Mouse (Mus musculus) brain, adult 10 weeks (tissue): ENCODE results near the gene Gm3187. TPM values are rescaled to one million over a fixed set of nuclear protein-coding genes. Genes with fewer than 3 reads are reported as not detected.

Source experiments
- polyA plus RNA-seq: library from polyadenylated mRNA; stranded (reverse); fragments of 350-450 nt; fragmentation: Illumina TruSeq; extraction: RNeasy Lipid Tissue Mini Kit (QIAGEN cat#74804); gene quantifications from one replicate; pipeline ENCODE4 v1.2.3, GENCODE M21; 2015; ENCODE audit warnings: low read depth, low replicate concordance

Gm3187 gene
- polyA plus RNA-seq: not detected

DNA sequence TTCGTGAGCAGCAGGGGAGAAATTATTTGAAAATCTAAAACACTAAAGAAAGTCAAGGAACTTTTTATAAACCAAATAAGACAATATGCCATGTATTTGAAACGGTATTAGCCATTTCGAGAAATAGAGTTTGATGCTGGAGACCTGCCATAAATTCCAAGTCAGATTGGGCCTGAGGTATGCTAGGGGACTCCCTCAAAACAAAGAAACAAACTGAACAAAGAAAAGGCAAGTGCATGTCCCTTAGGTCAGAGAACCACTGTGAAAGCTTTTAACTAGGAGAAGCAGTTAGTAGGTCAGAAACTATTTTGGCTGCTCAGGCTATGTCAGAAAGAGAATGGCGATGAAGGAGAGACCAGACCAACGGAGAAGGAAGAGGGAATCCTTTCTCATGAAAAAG is at the start of gene Gm3187:
Gm3187 (plus strand) TSS at position 301 of the 400 bp plus-strand sequence.

DNA sequence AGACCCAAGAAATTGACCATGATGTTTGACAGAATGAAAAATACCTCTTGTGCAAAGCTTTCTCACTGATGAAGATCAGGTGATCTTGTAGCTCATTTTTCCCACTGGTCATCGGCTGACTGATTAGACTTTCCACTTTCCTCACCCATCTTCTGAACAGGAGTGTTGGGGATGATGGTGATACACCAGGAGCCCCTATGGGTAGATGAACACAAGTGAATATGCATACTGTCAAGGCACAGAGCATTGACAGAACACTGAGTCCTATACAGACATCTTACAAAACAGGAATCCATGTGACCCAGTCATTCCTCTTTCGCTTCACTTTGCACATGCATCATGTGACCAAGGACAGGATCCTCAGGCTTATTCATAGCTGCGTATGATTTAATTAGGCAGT is 28.6 kb upstream of the Gm3187 start, which contains the start of gene Gm3194:
Gm3194 (minus strand) TSS at position 101 of the 400 bp plus-strand sequence.

DNA sequence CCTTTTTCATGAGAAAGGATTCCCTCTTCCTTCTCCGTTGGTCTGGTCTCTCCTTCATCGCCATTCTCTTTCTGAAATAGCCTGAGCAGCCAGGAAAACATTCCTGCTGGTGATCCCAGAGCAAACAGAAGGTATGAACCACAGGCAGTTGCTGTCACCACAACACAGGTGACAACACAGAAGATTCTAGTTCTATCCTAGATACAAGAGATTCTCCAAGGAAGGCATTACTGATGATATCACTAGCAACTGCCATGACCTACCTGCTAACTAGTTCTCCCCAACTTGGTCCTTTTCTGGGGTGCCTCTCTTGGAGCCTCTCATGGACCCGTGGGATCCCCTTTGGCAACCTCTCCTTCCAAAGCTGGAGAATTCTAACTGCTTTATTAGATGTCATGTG is 6.3 kb upstream of the Gm3187 start, which contains the start of gene Gm8246:
Gm8246 (minus strand) TSS at position 101 of the 400 bp plus-strand sequence.

DNA sequence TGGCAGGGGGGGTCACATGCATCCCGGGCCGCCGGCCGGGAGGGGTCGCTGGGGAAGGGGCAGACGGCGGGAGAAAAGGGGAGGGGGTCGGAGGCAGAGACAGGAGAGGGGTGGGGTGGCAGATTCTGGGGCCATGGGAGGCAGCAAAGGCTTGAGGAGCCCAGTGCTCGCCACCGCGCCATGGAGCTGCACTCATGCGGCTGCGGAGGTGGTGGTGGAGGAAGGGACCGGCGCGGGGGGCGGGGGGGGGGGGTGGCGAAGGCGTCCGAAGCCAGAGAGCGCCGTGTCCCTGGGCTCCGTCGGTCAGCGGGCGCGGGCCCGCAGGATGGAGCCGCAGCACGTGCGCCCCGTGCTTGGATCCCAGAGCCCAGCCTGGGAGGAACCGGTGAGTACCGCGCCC is 17.4 kb downstream of the Gm3187 start, which contains the start of gene Gm3488:
Gm3488 (plus strand) TSS at position 301 of the 400 bp plus-strand sequence.

DNA sequence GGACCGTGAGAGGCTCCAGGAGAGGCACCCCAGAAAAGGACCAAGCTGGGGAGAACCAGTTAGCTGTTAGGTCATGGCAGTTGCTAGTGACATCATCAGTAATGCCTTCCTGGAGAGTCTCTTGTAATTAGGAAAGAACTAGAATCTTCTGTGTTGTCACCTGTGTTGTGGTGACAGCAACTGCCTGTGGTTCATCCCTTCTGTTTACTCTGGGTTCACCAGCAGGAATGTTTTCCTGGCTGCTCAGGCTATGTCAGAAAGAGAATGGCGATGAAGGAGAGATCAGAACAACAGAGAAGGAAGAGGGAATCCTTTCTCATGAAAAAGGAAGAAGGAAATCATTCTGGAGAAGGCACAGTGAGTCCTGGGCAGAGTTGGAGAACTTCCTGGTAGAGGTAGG is 54.2 kb downstream of the Gm3187 start, which contains the start of gene Gm3532:
Gm3532 (plus strand) TSS at position 301 of the 400 bp plus-strand sequence.

Other genes starting within 250 kb of the Gm3187 start
- not detected for gene Gm3526, start 223.6 kb upstream of the Gm3187 start, polyA plus RNA-seq
- gene Gm3542, start 149.3 kb upstream of the Gm3187 start, polyA plus RNA-seq: not detected
- gene Gm3500, start 95.2 kb upstream of the Gm3187 start, polyA plus RNA-seq: not detected
- gene Gm3194, start 28.7 kb upstream of the Gm3187 start, polyA plus RNA-seq: 2.0 TPM
- gene Gm8246, start 6.4 kb upstream of the Gm3187 start, polyA plus RNA-seq: not detected
- gene Gm3488, start 17.5 kb downstream of the Gm3187 start, polyA plus RNA-seq: 3.3 TPM
- gene Gm3532, start 54.3 kb downstream of the Gm3187 start, polyA plus RNA-seq: not detected
- gene Gm8265, start 148.8 kb downstream of the Gm3187 start, polyA plus RNA-seq: not detected
- not detected for gene Gm9603, start 203.2 kb downstream of the Gm3187 start, polyA plus RNA-seq